Mouse (Mus musculus): ENCODE results near the gene B230217C12Rik.

Gene B230217C12Rik

GRCm38 (mm10) chr11:97809235-97810121, 31.1 kb upstream of the B230217C12Rik start:
- no peak for DNase-seq (ENCODE audit: low spot score in 2 of 2)

DNA sequence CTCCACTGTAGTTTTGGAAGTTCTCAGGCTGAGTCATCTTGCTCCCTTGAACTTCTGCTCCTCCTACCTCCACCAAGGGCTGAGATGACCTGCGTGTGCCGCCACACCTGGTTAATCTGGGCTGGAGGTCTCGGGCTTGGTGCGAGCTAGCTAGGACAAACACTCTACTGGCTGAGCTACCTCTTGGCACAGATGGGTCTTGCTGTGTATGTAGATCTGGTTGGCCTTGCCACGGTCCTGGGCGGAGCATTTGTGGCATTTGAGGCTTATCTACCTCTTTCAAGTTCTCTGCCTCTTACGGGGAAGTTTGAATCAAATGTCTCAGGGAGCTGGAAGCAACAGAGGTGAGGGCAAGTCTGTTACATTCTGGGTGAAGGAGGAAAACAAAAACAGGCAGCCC, 30.2 kb upstream of the B230217C12Rik start:
- no peak for DNase-seq (ENCODE audit: low spot score in 2 of 2)

- no peak for DNase-seq (ENCODE audit: low spot score in 2 of 2)
These were observed 29.6 kb upstream of the B230217C12Rik start for GRCm38 (mm10) chr11:97810970-97811369.

DNA sequence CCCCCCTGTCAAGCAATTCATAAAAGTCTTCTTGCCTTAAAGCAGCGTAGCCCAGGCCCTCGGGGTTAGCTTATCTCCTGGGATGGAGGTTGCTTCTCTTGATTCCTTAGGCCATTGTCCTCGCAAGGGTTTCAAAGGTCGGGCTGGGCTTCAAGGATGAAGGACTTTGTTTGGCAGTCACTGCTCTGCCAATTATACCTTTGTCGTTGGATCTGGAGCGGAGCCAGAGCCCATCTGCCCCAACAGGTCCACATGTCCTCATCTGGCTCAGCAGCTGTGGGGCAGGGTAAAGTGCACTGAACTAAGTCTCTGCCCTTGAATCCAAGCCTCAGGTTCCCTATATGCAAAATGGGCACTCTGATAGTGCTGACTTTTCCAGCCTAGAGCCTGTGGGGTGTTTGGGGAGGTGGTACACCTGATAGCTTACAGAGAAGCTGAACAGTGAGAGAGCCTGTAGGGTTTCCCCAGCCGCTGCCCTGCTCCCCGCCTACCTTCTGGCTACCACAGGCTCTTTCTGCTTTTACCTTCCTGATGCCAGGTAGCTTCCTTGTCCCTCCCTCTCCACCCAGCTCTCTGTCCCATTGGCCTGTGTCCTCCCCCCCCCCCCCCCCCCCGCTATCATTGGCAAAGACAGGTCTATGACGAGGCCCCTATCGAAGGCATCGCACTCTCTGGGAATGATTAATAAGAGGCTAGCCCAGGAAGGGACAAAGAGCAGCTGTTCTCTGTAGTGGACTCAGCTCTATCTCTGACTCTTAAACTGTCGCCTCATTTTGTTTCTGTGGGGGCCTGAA, 28.8 kb upstream of the B230217C12Rik start:
- DNase-seq (ENCODE audit: low spot score in 2 of 2): no peak

GRCm38 (mm10) chr11:97812491-97812921, 28.1 kb upstream of the B230217C12Rik start:
- DNase-seq (ENCODE audit: low spot score in 2 of 2): no peak

DNA sequence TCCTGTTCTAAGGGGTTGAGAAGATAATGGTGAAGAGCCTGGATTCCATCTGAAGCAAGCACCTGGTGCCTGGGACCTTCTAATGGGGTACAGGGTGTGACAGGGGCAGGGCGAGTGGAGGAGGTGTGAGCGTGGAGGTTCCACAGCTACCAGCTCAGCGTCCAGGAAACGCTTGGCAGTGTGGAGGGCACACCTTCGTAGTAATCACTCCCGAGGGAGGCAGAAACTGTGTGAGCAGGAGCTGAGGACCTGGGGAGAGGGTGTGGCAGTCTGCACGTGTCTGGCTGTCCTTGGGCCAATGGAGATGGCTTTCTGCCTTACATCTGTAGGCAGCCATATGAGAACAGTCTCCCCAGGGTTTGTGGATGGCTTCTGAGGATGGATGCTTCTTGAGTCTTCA, 27.5 kb upstream of the B230217C12Rik start:
- no peak for DNase-seq (ENCODE audit: low spot score in 2 of 2)

- no peak for DNase-seq (ENCODE audit: low spot score in 2 of 2)
These were observed 26.6 kb upstream of the B230217C12Rik start for GRCm38 (mm10) chr11:97813746-97814515.

- DNase-seq (ENCODE audit: low spot score in 2 of 2): no peak
These were observed 24.8 kb upstream of the B230217C12Rik start for GRCm38 (mm10) chr11:97815736-97816135.

DNA sequence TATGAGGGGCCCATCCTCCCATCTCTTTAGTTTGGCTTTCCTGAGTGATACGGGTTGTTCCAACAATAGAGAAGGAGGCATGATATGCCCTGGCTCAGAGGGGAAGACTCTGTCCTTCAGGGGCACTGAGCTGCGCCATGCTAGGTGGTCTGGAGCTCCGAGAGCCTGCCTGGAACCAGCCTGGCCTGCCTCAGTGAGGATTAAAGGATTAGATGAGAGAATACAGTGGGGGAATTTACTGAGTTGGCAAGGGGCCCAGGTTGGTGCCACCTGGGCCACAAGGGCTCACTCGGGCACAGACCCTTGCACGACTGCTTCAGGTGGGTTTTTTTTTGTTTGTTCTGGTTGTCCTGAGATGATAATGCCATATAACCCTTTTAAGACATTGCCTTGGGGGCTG, 24.4 kb upstream of the B230217C12Rik start:
- no peak for DNase-seq (ENCODE audit: low spot score in 2 of 2)

DNA sequence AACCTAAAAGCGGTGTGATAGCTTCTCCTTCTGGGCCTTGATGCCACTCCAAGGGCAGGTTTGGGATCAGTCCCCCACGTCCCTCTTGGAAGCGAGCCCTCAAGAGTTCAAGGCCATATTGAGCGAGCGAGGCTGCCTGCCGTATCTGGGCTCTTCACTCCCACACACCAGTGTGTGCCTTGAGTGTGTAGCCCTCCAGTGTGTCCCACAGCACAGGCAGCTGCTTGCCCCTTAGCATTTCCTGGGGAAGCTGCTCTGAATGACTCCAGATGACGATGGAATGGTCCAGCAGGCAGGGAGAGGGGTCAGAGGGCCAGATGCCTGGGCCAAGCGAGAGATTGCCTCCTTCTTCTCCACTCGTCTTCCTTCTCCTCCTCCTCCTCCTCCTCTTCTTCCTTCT, 23.7 kb upstream of the B230217C12Rik start:
- DNase-seq (ENCODE audit: low spot score in 2 of 2): no peak

DNA sequence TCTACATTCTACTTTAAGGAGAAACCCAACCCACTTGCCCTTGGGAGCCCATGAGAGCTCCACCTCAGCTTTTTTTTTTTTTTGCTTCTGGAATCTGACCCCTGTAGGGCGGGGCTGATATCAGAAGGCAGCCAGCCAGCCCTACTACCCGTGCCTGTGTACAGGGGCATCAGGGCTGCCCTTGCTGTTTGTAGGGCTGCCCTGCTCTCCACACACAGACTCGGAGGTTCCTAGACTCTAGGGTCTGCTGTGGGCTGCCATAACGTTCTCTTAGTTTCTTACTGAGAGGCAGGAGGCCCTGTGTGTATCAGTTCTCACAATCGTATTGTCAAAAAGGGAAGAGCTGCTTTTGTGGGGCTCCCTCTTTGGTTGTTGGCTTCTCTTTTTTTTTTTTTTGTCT, 23.2 kb upstream of the B230217C12Rik start:
- no peak for DNase-seq (ENCODE audit: low spot score in 2 of 2)

DNA sequence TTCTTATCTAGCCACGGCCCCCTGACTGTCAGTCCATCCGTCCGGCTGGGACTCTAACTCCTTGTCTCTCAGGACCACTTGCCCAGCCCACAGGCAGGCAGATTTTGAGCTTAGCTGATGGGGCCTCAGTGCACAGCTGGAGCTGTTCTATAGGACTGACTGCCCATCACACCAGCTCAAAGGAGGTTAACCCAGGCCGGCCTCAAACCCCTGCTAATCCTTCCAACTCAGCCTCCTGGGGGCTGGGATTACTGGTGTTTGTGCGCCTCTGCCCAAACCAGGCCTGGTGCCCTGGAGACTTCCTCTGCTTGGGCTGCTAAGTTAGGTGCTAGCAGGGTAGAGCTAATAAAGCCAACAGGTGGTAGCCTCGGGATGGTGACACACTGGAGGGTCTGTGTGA, 22.6 kb upstream of the B230217C12Rik start:
- no peak for DNase-seq (ENCODE audit: low spot score in 2 of 2)

DNA sequence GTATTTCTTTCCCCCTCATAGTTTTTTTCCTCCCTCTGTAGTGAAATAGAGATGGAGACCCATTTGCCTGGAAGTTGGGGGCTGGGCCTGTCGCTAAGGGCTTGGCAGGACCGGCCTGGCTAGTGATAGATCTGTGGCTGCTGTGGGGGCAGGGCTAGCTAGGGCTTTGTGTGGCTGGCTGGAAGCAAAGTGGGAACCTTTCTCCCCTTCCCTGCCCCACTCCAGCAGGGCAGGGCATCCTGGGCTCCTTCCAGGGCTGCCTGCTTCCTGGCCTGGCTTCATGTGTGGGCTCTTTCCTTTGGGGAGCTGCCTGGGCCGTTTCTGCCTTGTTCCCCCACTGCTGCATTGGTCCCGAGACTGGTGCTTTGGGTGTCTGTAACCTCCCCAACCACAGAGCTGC, 22.0 kb upstream of the B230217C12Rik start:
- no peak for DNase-seq (ENCODE audit: low spot score in 2 of 2)

DNA sequence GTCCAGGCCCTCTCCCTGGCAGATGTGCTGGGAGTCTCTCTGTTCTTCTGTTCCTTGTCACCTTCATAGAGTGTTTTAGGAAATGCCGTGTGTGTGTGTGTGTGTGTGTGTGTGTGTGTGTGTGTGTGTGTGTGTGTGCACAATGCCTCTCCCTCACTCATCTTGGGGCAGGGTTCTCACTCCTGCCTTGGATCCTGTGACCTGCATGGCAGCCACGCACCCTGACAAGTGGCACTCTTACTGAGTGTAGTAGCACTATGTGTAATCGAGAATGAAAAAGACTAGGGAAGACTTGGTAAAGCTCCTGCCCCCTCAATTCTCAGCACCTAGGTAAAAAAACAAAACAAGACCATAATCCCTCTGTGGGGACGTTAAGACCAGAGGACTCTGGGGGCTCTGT, 21.5 kb upstream of the B230217C12Rik start:
- DNase-seq (ENCODE audit: low spot score in 2 of 2): no peak

- no peak for DNase-seq (ENCODE audit: low spot score in 2 of 2)
These were observed 20.7 kb upstream of the B230217C12Rik start for GRCm38 (mm10) chr11:97819923-97820322.

DNA sequence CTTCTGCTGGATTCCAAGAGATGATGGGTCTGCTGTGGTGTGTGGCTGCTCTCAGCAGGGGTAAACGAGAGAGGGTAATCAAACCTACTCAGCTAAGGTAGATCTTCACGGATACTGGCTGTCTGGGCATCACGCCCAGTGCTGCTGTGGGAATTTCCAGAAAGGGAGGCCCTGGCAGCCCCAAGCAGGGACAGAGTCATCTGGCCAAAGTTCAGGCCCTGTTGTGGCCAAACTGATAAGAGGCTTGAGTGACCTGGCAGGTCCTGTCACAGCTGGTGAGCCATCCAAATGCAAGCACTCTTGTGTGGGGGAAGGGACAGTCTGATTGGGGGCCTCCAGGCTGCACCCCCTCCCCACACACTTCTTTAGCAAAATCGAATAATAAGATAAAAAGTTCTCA, 19.7 kb upstream of the B230217C12Rik start:
- no peak for DNase-seq (ENCODE audit: low spot score in 2 of 2)

- no peak for DNase-seq (ENCODE audit: low spot score in 2 of 2)
These were observed 19.0 kb upstream of the B230217C12Rik start for GRCm38 (mm10) chr11:97821401-97822064.

DNA sequence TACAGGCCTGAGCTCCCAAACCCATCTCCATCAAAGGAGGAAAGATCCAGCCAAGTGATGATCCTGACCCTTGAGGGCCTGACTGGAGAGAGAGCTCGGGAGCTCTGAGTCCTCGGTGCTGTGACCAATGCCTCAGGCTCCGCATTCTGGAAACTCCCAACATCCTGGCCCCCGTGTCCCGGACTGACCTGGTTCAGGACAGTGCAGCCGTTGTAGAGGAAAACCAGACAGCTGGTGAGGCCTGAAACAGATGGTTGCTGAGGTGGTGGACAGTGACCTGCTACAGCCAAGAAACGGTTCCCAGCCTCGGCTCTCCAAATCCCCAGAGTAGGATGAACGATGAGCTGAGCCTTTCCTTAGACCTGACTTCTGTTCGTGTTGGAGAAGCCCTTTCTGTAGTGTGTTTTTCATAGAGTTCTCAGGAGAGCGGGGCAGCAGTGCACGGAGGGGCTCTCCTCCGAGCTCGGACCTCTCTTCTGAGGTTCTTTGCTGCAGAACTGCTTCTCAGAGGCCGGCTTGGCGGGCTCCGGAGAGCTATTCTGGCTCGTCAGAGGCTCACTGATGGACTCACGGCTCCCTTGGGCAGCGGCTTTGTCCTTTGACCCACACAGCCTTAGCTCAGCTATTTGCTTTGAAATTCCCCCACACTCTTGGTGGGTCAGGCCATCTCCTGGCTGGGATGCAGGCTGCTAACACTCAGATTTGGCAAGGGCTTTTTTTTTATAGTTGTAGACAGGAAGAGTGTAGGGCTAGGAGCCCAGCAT, 17.6 kb upstream of the B230217C12Rik start:
- no peak for DNase-seq (ENCODE audit: low spot score in 2 of 2)

DNA sequence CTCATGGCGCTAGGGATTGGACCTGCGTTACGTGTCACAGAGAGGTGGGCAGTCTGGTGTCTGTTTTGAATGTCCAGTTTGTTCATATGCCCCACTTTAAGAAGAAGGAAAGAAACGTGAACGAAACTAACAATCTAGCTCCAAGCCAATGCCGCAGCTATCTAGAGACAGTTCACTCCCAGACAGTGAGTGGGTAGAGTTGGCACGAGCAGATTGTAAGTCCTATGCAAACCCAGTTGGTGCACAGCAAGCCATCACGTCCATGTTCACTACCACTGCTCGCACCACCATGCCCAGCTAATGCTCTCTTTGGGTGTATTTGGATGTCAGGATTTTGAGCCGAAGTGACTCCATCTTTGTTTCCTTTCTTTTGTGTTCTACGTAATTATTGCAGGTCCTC, 16.4 kb upstream of the B230217C12Rik start:
- no peak for DNase-seq (ENCODE audit: low spot score in 2 of 2)

DNA sequence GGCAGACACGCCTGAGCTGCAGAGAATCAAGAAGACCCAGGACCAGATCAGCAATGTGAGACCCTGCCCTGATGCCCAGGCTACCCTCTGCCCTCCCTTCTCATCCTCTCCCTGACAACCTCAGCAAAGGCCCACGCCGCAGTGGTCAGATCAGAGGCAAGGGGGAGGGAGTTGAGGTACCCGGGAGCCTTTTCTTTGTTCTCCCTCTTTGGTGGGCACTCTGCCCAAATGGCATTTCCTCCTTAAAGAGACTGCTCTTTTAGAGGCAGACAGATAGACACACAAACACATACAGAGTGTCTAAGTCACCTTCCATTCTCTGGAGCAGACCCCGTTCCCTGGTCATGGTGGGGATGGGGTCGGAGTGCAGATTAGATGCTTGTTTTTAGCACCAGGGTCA, 15.7 kb upstream of the B230217C12Rik start:
- DNase-seq (ENCODE audit: low spot score in 2 of 2): no peak

DNA sequence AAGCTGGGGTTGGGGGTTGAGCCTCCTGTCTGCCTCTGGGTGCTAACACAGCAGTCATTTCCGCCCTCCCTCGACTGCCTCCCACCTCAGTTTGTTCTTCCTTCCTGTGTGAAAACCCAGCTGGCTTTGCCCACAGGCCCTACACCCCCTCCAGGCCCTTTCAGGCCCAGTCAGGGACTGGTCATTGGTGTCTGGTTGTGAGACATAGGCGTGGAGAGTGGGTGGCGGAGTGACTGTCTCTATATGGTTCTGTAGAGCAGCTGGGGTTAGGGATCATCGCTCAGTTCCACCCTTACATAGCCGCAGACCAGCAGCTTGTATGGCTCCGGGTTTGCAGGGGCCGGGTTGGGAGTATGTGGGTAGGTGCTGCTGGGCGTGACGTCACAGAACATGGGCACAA, 15.3 kb upstream of the B230217C12Rik start:
- DNase-seq (ENCODE audit: low spot score in 2 of 2): no peak

Measured in left cerebral cortex, adult 9 months (tissue).